Mouse (Mus musculus) bone marrow macrophage, adult 2 months (primary cell): ENCODE measurements at regions not wholly inside any gene's neighbourhood (a gene's known extent, or its start where the extent isn't known, plus 50 kb on each side); places are given as distances from the start of the nearest gene placed in this dataset.

Source experiments
- H3K27ac ChIP-seq: 2 replicates; pipeline ENCODE4 v1.5.1; 2012; ENCODE audit warnings: low read depth, low read length; ENCODE audit not compliant: insufficient read depth
- H3K4me1 ChIP-seq: 2 replicates; pipeline ENCODE4 v1.6.1; 2012; ENCODE audit warnings: low read length; ENCODE audit not compliant: control insufficient read depth, insufficient read depth
- H3K4me3 ChIP-seq: 2 replicates; pipeline ENCODE4 v1.5.1; 2012; ENCODE audit warnings: mild to moderate bottlenecking, low read length, moderate library complexity; ENCODE audit not compliant: insufficient read depth
- CTCF ChIP-seq: IDR thresholded peaks from 2 replicates; pipeline ENCODE4 v1.5.1; 2012; ENCODE audit warnings: low read depth, mild to moderate bottlenecking, low read length, moderate library complexity
- POLR2A ChIP-seq: IDR thresholded peaks from 2 replicates; pipeline ENCODE4 v1.6.1; 2012; ENCODE audit warnings: mild to moderate bottlenecking, low read depth, low read length, borderline replicate concordance

- TF ChIP-seq POLR2A (no peak), CTCF (no peak)
- H3K4me3 ChIP-seq, result no peak overlapping the region
- H3K27ac ChIP-seq, result no peak overlapping the region
- no peaks in the 10 kb centered on the region for H3K4me1 ChIP-seq
Observed at GRCm38 (mm10) chr15:50246418-50247186, 3638.1 kb upstream of the Gm7489 start.

DNA sequence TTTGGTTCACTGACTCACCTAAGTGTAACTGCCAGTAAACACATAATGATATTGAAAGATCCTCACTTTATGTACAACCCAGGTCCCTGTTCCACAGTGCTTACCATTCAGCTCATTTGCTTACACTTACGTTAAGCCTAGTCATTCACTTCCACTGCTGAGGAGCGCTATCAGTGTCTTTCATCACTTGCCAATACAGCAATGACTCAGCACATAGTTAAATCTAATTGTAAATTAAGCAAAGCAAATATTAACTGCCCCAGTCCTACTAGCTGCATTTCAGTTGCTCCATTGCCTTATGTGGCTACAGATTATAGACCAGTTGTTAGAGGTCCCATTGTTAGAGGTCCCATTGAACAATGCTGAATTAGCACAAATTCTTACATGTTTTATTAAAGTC lies 3624.6 kb upstream of the Gm7489 start:
- Histone ChIP-seq H3K4me3 (no peak overlapping the region), H3K27ac (no peak overlapping the region), H3K4me1 (no peaks in the 10 kb centered on the region)
- TF ChIP-seq POLR2A (no peak), CTCF (no peak)

DNA sequence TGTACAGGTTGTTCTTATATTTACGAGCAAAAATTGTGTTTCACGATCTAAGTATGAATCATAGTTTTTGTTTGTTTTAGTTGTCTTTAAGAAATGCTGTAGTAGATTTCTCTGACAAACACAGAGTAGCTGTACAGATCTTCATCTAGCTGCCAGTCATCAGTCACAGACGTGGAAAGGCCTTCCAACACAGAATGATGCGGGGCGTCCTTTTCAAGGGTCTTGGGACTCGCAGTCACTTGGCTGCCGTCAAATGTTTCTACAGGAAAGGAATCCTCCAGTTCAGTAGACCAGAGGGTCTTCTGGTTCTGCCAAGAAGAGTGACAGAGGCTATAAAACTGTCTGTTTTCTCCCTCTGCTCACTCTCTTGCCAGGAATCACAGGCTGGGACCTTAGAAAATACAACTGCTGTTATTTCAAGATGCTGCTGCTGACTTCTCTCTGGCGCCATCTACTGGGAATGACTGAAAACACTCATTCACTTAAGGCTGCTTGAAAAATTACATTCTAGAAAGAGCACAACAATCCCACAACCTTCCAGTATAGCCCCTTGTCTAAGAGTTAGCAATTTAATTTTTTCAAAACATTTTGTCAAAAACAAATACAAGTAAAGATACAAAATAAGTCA lies 3623.3 kb upstream of the Gm7489 start:
- H3K27ac ChIP-seq, result no peak overlapping the region
- no peak for TF ChIP-seq CTCF
- TF ChIP-seq POLR2A, result no peak
- H3K4me1 ChIP-seq, result no peaks in the 10 kb centered on the region
- H3K4me3 ChIP-seq, result no peak overlapping the region

DNA sequence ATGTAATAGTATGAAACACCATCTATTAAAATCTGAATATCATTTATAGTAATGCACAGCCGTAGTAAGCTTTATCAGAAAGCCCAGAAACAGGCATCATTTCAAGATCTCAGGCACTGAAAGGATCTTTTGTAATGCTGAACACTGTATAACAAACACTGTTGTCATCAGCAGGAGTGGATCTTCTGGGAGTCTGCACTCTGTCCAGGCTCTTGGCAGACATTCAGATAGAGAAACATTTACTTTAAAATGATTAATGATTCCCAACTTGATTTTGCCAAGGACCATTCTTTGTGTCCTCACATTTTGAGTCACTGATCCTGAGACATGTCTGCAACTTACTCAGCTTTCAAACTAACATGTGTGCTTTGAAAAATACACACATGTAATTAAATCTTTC lies 3617.2 kb upstream of the Gm7489 start:
- TF ChIP-seq POLR2A, result no peak
- TF ChIP-seq CTCF, result no peak

GRCm38 (mm10) chr15:50271646-50272045 lies 3613.1 kb upstream of the Gm7489 start:
- Histone ChIP-seq H3K4me1 (no peaks in the 10 kb centered on the region), H3K4me3 (no peak overlapping the region), H3K27ac (no peak overlapping the region)
- no peak for TF ChIP-seq POLR2A
- no peak for TF ChIP-seq CTCF

More for the DNA sequence above, 3617.2 kb upstream of the Gm7489 start:
- H3K27ac ChIP-seq, result no peak overlapping the region
- H3K4me1 ChIP-seq, result no peaks in the 10 kb centered on the region
- H3K4me3 ChIP-seq, result no peak overlapping the region

- TF ChIP-seq CTCF (no peak), POLR2A (no peak)
Observed at GRCm38 (mm10) chr15:50282576-50282975, 3602.1 kb upstream of the Gm7489 start.

DNA sequence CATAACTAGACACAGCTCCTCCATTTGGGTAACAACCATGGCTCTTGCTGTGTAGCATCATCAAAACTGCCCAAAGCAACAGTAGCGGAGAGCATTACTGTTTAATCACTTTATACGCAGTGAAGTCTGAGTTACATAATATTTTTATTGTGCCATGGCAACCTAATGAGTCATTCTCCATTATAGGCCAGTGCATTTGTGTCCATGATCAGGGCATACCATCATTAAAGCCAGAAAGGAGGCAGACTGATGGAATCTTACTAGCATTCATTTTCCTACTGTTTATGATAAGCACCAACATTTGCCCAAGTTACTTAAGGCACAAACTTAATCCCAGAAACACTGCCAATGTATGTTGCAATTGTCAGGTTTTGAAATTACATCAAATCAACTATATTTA lies 3601.2 kb upstream of the Gm7489 start:
- peaks cover 3% of the 10 kb centered on the region; the same call in 1 of the 2 replicates for H3K4me1 ChIP-seq
- no peak overlapping the region for H3K27ac ChIP-seq
- H3K4me3 ChIP-seq, result no peak overlapping the region
- no peak for TF ChIP-seq CTCF
- no peak for TF ChIP-seq POLR2A

More at GRCm38 (mm10) chr15:50282576-50282975, 3602.1 kb upstream of the Gm7489 start:
- Histone ChIP-seq H3K4me1 (peaks cover 3% of the 10 kb centered on the region; the same call in 1 of the 2 replicates), H3K4me3 (no peak overlapping the region), H3K27ac (no peak overlapping the region)

DNA sequence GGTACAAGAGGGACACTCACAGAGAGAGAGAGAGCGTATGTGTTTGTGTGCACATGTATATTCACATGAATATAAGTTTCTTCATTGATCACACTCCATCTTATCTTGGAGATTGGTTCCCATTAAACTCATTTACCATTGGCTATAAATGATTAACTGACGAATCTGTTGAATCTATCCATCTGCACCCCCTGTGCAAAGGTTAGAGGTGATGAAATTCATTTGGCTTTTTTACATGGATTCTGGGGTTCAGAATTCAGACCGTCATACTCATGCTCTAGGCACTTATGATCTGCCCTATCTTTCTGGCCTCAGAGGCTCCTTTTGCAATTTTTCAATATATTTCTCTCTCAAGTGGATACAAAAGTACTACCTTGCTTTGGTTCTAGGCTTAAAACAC lies 3582.9 kb upstream of the Gm7489 start:
- TF ChIP-seq CTCF, result no peak
- TF ChIP-seq POLR2A, result no peak
- Histone ChIP-seq H3K4me1 (0 out of 2 replicates have a peak, but pooled peaks cover 2% of the 10 kb centered on the region), H3K27ac (no peak overlapping the region), H3K4me3 (no peak overlapping the region)

GRCm38 (mm10) chr15:50304085-50304484 lies 3580.6 kb upstream of the Gm7489 start:
- Histone ChIP-seq H3K4me1 (no peaks in the 10 kb centered on the region), H3K27ac (no peak overlapping the region), H3K4me3 (no peak overlapping the region)
- TF ChIP-seq CTCF, result no peak
- TF ChIP-seq POLR2A, result no peak

DNA sequence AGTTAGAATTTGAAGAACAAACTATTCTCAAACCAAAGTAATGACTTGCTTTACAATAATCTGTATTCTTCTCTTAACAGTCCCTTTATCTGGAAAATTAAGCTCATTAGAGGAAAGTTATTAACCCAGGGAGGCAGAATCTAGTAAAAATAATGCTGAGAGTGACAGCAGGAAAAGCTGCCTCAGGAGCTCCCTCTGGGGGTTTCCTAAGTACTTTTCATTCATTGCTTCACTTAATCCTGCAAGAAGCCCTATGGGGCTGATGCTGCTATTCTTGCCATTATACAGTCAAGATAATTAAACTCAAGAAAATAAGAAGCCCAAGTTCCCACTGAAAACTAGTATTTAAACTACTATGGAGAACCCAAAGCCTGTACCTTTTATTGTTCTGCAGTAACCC lies 3563.9 kb upstream of the Gm7489 start:
- Histone ChIP-seq H3K4me3 (no peak overlapping the region), H3K4me1 (no peaks in the 10 kb centered on the region), H3K27ac (no peak overlapping the region)
- TF ChIP-seq POLR2A (no peak), CTCF (no peak)
